Mouse (Mus musculus) macrophage (primary cell): Measurements from ENCODE around the gene Akap11. TPM values are rescaled to one million over a fixed set of nuclear protein-coding genes. Genes with fewer than 3 reads are reported as not detected.

ENCODE experiments used
- H3K27ac ChIP-seq: fragments of 350-480 bp; formaldehyde crosslinking; 2 replicates; pipeline ENCODE4 v1.9.0; 2021
- H3K36me3 ChIP-seq: fragments of 350-480 bp; formaldehyde crosslinking; 2 replicates; pipeline ENCODE4 v1.9.0; 2021; ENCODE audit errors: inconsistent target
- H3K4me3 ChIP-seq: fragments of 350-480 bp; formaldehyde crosslinking; 2 replicates; pipeline ENCODE4 v1.9.0; 2021; ENCODE audit errors: inconsistent target
- H3K79me2 ChIP-seq: fragments of 350-480 bp; formaldehyde crosslinking; 2 replicates; pipeline ENCODE4 v1.9.0; 2021; ENCODE audit errors: inconsistent target
- WGBS: methylation state at CpG from one replicate; pipeline ENCODE4 v1.1.7; 2026; ENCODE audit warnings: inconsistent platforms; ENCODE audit not compliant: missing documents; 5-methylcytosine and 5-hydroxymethylcytosine counted together
- polyA plus RNA-seq: library from polyadenylated mRNA; stranded (reverse); fragments of 250-400 nt; gene quantifications from 3 replicates; pipeline ENCODE4 v1.2.4, GENCODE M21; 2018; ENCODE audit warnings: inconsistent platforms

Akap11 gene
- polyA plus RNA-seq, 1 experiment from 2014 or later = 15.7 TPM

DNA sequence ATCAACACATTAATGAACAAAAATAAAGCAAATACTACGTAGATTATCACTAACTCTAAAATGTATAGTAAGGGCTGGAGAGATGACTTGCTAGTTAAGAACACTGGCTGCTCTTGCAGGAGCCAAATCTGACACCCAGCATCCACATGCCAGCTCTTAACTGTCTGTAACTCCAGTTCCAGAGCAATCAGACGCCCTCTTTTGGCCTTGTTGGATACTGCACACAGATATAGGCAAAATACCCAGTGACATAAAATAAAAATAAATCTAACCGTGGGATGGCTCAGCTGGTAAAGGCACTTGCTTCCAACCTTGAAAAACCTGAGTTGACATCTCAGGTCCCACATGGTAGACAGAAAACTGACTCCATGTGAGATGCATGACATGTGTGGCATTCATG lies 36.0 kb downstream of the Akap11 start:
- Histone ChIP-seq H3K36me3 (0 out of 2 replicates have a peak, but pooled peaks cover 6% of the 10 kb centered on the region), H3K79me2 (no peaks in the 10 kb centered on the region), H3K4me3 (no peak overlapping the region), H3K27ac (no peak overlapping the region)
- WGBS = 88% methylated on average over 3 of the region's 3 CpGs

DNA sequence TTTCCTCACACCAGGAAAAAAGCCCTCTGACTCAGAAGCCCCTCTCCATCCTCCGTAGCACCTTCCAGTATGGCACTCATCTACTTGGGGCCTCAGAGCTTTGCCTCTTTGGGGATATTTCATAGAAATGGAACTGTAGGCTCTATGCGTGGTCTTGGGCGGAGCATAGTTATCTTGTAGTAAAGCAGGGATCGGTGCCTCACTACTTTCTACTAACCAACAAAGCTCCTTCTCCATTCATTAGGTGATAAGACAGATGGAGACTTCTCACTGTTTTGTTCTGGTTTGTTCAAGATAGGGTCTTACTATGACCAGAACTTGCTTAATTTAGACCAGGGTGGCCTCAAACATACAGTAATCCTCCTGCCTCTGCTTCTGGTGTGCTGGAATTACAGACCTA lies 39.9 kb downstream of the Akap11 start:
- no peaks in the 10 kb centered on the region for H3K79me2 ChIP-seq
- no peak overlapping the region for H3K4me3 ChIP-seq
- H3K27ac ChIP-seq = no peak overlapping the region
- H3K36me3 ChIP-seq = 0 out of 2 replicates have a peak, but pooled peaks cover 8% of the 10 kb centered on the region
- WGBS = 98% methylated on average over 4 of the region's 4 CpGs

DNA sequence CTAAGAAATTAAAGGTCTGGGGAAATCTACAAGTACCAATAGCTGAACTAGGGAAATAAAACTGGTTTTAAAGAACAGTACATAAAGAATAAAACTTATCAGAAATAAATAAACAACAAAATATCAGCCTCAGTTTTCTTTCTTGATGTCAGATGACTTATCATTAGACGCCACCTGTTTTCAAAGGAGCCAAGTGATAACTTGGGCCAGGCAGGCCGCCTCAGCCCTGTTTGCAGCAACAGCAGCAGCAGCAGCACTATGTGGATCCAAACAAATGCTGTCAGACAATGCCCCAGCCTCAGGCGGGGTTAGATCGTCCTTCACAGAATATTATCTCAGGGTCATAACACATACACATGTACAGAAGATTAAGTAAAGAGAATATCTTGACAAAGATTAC lies 41.4 kb downstream of the Akap11 start:
- 94% methylated on average over 4 of the region's 4 CpGs for WGBS
- H3K79me2 ChIP-seq = no peaks in the 10 kb centered on the region
- H3K27ac ChIP-seq = no peak overlapping the region
- H3K36me3 ChIP-seq = 0 out of 2 replicates have a peak, but pooled peaks cover 5% of the 10 kb centered on the region
- no peak overlapping the region for H3K4me3 ChIP-seq

DNA sequence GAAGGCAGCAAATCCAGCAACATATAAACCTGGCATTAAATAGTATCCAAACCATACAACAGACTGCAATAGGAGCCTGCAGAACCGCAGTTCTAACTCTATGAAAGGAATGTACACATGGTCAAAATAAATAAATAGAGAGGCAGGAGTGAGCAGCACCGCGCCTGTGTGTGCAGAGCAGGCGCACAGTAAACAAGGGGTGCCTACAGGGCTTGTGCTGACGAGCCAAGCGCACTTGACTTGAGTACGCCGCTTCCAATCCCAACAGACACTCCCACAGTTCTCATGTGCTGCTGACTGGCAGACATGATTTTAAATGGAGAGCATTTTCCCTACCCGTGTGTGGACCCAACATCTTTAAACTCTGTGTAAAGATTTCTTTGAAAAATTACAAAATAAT lies 44.0 kb downstream of the Akap11 start:
- no peak overlapping the region for H3K27ac ChIP-seq
- no peak overlapping the region for H3K4me3 ChIP-seq
- 0 out of 2 replicates have a peak, but pooled peaks cover 5% of the 10 kb centered on the region for H3K36me3 ChIP-seq
- 94% methylated on average over 9 of the region's 9 CpGs for WGBS
- H3K79me2 ChIP-seq = no peaks in the 10 kb centered on the region

DNA sequence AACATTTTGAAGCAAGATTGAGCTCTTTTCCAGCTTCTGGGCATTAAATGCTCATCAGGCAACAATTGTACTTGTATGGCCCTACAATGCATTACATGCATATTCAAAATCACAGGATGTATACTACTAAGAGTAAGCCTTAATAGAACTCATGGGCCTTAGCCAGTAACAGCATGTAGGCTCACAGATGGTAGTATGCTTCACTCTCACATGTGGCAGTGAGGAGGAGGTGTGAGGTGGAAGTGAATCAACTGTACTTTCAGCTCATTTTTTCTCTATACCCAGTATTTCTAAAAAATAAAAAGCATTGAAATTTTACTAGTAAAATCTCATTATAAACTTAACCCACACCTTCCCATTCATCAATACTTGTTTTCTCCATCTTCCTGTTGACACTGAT lies 45.2 kb downstream of the Akap11 start:
- Histone ChIP-seq H3K36me3 (0 out of 2 replicates have a peak, but pooled peaks cover 5% of the 10 kb centered on the region), H3K27ac (no peak overlapping the region), H3K79me2 (no peaks in the 10 kb centered on the region), H3K4me3 (no peak overlapping the region)

DNA sequence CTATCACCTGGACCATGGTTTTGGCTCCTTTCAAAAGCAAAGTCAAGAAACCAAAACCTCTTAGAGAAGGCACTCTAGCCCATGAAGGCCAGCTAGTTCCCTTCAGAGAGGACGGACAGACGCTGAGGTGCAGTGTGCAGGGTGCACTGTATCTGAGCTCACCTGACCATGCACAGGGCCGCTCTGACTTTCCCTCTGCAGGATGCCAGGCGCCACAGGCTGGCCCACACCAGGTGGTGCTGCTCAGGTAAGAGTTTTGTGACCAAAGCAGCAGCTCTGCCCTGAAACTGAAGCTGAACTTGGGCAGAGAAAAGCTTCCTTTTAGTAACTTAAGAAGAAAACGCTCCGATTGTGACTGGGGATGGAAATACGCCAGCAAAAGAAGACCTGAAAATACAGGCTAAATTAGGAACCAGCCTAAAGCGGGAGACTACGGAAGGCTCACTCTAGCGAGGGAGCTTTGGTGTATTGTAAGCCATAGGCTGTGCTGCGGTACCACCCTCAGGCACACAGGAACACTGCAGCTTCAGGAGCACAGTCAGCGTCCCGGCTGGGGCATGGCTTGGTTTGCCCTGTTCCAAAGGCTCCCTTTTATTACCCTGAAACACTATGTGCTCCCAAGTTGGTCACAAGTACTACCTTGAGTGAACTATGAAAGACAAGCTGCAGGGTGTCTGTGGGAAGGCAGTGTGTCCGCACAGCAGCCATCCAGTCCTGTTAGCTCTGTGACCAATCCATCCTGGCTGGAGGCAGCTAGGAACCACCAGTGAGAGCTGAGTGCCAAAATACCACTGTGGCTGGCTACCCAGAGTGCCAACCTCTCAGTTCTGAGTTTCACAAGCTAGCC lies 54.0 kb downstream of the Akap11 start:
- Histone ChIP-seq H3K36me3 (no peaks in the 10 kb centered on the region), H3K79me2 (no peaks in the 10 kb centered on the region), H3K4me3 (no peak overlapping the region), H3K27ac (no peak overlapping the region)
- 25% methylated on average over 14 of the region's 14 CpGs for WGBS

DNA sequence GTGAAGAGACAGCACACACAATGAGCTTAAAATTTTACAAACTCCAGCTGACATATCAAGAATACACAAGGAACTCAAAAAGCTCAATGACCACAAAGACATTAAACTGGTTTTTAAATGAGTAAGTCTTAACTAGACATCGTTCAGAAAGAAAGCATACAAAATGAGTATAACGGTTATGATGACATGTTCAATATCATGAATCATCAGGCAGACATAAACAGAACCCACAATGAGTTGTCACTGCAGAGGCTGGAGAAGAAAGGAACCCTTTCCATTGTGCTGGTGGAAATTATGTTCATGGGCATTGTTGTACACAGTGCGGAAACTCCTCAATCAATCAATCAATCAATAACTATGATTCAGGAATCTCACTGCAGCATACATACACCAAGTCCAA lies 62.5 kb downstream of the Akap11 start:
- H3K27ac ChIP-seq = no peak overlapping the region
- H3K79me2 ChIP-seq = no peaks in the 10 kb centered on the region
- H3K36me3 ChIP-seq = no peaks in the 10 kb centered on the region
- no peak overlapping the region for H3K4me3 ChIP-seq
- WGBS = 47% methylated on average over 3 of the region's 3 CpGs

DNA sequence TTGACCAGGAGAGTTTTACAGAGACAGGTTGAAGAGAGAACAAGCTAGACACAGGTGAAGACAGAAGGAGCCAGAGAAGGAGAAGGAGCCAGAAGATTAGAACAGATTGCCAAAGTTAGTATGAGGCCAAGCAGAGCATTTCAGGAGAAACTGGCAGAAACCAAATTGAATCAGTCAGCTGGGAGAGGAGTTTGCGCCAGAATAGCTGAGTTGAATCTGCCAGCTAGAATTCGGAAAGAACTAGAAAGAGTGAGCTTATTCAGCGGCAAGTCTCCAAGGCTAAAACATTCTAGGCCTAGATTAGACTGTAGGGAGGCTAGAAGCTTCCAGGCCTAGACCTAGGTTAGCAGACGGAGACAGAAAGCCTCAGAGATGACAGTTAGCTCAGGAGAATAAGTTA lies 65.9 kb downstream of the Akap11 start:
- Histone ChIP-seq H3K27ac (no peak overlapping the region), H3K36me3 (no peaks in the 10 kb centered on the region), H3K4me3 (no peak overlapping the region), H3K79me2 (no peaks in the 10 kb centered on the region)
- 95% methylated on average over 4 of the region's 4 CpGs for WGBS

DNA sequence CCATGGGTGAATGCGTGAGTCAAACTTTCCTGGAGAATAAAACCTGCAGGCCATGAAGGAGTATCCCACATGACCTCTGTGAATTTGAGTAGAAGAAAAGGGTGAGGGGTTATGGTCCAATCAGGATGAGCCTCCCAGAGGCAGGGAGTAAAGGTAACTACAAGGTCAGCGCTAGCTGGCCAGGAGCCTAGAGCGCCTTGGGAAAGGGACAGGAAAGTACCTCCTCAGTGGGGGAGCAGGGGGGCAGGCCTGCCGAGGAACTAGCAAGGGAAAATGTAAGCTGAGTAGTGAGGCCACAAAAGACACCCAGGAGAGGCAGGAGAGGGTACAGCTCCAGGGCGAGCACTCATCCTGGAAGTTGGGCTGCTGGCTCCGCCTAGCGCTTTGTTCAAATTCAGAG lies 67.6 kb downstream of the Akap11 start:
- H3K4me3 ChIP-seq = no peak overlapping the region
- no peaks in the 10 kb centered on the region for H3K79me2 ChIP-seq
- WGBS = 93% methylated on average over 7 of the region's 7 CpGs
- H3K27ac ChIP-seq = no peak overlapping the region
- H3K36me3 ChIP-seq = no peaks in the 10 kb centered on the region

DNA sequence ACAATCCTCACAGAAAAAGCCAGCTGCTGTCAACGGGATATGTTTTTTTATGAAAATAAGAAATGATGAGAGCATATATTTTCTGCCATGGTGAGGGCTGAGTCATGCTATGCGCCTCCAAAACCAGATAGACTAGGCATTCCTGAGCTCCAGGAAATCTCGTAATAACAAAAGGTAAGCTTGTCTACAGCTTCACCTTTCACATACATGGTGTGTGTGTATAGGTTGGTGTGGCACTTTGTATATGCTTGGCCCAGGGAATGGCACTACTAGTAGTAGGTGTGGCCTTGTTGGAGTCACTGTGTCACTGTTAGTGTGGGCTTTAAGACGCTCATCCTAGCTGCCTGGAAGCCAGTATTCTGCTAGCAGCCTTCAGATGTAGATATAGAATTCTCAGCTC lies 68.6 kb downstream of the Akap11 start:
- Histone ChIP-seq H3K4me3 (no peak overlapping the region), H3K36me3 (no peaks in the 10 kb centered on the region), H3K27ac (no peak overlapping the region), H3K79me2 (no peaks in the 10 kb centered on the region)
- 92% methylated on average over 4 of the region's 4 CpGs for WGBS

DNA sequence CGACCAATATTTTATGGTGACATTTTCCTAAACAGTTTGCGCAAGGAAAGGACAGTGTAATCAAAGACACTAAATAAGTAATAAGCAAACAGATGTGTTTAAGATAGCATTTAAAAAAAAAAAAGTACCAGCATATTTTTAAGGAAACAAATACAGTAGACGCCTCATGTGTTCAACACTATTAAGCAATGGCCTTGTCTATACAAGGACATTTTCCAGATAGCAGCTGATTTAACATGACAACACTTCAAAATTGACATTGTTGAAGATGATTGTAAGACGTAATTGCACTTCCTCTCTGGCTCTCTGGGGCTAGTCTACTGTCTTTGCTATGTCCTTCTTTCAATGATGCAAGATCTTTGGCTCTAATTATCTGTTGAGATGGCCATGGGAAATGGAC lies 72.3 kb downstream of the Akap11 start:
- Histone ChIP-seq H3K4me3 (no peak overlapping the region), H3K36me3 (no peaks in the 10 kb centered on the region), H3K79me2 (no peaks in the 10 kb centered on the region), H3K27ac (no peak overlapping the region)
- 78% methylated on average over 4 of the region's 4 CpGs for WGBS

DNA sequence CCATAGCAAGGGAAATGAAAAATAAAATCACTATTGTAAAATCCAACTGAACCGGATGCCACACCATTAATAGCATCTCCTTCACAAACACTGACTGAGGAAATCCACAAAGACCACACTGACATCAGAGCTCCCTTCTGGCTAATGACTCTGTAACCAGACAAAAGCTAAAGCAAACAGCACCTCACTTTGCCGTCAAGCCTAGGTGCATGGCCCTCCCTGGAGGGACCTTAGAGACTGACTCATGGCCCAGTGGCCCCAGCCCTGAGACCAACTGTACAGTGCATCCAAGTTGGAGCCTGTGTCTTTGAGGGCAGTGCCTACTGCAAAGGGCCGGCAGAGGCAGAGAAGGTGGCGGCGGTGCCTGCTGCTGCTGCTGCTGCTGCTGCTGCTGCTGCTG lies 77.5 kb downstream of the Akap11 start:
- Histone ChIP-seq H3K36me3 (no peaks in the 10 kb centered on the region), H3K4me3 (no peak overlapping the region), H3K79me2 (no peaks in the 10 kb centered on the region), H3K27ac (no peak overlapping the region)
- WGBS = 29% methylated on average over 5 of the region's 5 CpGs

DNA sequence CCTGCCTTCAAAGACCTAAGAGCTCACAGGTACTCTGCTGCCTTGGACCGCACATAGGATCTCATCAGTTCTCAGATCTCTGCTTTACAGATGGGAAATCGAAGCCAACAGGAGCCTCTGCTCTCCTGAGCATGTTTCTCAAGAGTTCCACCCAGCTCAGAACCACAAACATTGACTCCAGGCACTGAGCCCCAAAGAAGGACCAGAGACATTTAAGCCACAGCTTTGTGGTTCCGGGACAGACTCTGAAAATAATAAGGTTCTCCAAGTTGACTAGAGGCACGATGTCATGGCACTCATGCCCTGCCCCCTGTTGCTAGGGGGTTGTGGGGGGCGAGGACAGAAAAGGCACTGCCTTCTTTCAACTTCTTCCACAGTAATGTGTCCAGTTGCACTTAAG lies 77.9 kb downstream of the Akap11 start:
- no peak overlapping the region for H3K27ac ChIP-seq
- H3K36me3 ChIP-seq = no peaks in the 10 kb centered on the region
- 19% methylated on average over 5 of the region's 5 CpGs for WGBS
- no peaks in the 10 kb centered on the region for H3K79me2 ChIP-seq
- no peak overlapping the region for H3K4me3 ChIP-seq

DNA sequence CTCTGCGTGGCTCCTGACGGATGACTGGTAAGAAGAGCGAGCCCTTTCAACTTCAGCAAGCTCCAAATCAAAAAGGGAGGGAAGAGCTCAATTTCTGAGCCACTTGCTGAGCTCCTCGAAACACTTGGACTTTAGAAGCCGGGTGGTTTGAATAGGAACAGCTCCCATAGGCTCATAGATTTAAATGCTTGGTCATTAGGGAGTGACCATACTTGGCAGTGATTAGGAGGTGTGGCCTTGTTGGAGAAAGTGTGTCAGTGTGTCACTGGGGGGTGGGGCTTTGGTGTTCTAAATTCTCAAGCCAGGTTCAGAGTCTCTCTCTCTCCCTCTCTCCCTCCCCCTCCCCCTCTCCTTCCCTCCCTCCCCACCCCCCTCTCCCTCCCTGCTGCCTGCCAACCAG lies 81.6 kb downstream of the Akap11 start:
- Histone ChIP-seq H3K27ac (no peak overlapping the region), H3K79me2 (no peaks in the 10 kb centered on the region), H3K4me3 (no peak overlapping the region), H3K36me3 (no peaks in the 10 kb centered on the region)
- WGBS = 93% methylated on average over 5 of the region's 5 CpGs

DNA sequence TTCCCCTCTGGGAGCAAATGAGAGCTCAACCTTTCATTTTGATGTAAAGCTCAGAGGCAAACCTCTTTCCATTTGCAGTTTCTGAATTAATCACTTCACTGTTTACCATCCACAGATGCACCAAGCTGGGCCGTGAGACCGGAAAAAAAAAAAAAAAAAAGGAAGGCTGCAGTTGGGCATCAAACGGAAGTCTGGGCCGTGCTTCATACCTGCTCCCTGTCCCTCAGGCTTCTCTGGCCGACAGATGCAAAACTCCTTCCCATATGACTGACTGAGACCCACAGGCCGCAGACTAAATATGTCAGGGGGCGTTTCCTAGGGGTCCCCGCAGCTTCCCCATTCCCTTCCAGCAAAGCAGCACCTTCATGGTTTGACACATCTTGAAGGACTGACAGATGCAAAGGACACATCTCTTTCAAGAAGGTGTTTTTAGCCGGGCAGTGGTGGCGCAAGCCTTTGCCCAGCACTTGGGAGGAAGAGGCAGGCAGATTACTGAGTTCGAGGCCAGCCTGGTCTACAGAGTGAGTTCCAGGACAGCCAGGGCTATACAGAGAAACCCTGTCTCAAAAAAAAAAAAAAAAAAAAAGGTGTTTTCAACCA lies 87.7 kb downstream of the Akap11 start:
- WGBS = 54% methylated on average over 11 of the region's 11 CpGs
- H3K36me3 ChIP-seq = no peaks in the 10 kb centered on the region
- H3K27ac ChIP-seq = no peak overlapping the region
- H3K4me3 ChIP-seq = no peak overlapping the region
- H3K79me2 ChIP-seq = no peaks in the 10 kb centered on the region
